Mouse (Mus musculus) small intestine, adult 2 months (tissue): ENCODE measurements around the gene Vps13d. TPM values are rescaled to one million over a fixed set of nuclear protein-coding genes. Genes with fewer than 3 reads are reported as not detected.

Source experiments
- H3K27ac ChIP-seq: fragments of 200-500 bp; 2 replicates; pipeline ENCODE4 v1.5.1; 2012; ENCODE audit warnings: low read depth, low read length, control low read depth, inconsistent platforms; ENCODE audit not compliant: insufficient read depth
- H3K27me3 ChIP-seq: fragments of 200-500 bp; 2 replicates; pipeline ENCODE4 v1.6.1; 2012; ENCODE audit warnings: mild to moderate bottlenecking, moderate library complexity, low read length, inconsistent platforms; ENCODE audit not compliant: control insufficient read depth, insufficient read depth
- H3K36me3 ChIP-seq: fragments of 200-500 bp; 2 replicates; pipeline ENCODE4 v1.6.1; 2012; ENCODE audit warnings: mild to moderate bottlenecking, low read length, control low read depth, inconsistent platforms; ENCODE audit not compliant: control insufficient read depth, insufficient read depth
- H3K4me1 ChIP-seq: fragments of 200-500 bp; 2 replicates; pipeline ENCODE4 v1.6.1; 2012; ENCODE audit warnings: low read length, inconsistent platforms, mixed read lengths; ENCODE audit not compliant: control insufficient read depth, insufficient read depth, insufficient read length
- H3K4me3 ChIP-seq: fragments of 200-500 bp; 2 replicates; pipeline ENCODE4 v1.5.1; 2012; ENCODE audit warnings: low read depth, mild to moderate bottlenecking, control low read depth, inconsistent platforms, low read length, moderate library complexity
- CTCF ChIP-seq: fragments of 200-500 bp; IDR thresholded peaks from 2 replicates; pipeline ENCODE4 v1.5.1; 2012; ENCODE audit warnings: low read depth, mild to moderate bottlenecking, control low read depth, inconsistent platforms, low read length, moderate library complexity, mixed read lengths; ENCODE audit not compliant: insufficient replicate concordance, insufficient read length; ENCODE audit errors: extremely low read depth
- POLR2A ChIP-seq: fragments of 200-500 bp; IDR thresholded peaks from 2 replicates; pipeline ENCODE4 v1.6.1; 2012; ENCODE audit warnings: low read depth, mild to moderate bottlenecking, control low read depth, inconsistent platforms, low read length, moderate library complexity
- WGBS: fragments of 180-500 bp; shearing (Covaris S2); methylation state at CpG from one replicate; pipeline ENCODE4 v1.1.7; 2018; 5-methylcytosine and 5-hydroxymethylcytosine counted together
- polyA plus RNA-seq: library from polyadenylated mRNA; depleted of rRNA; stranded (reverse); fragments of >200 nt; gene quantifications from 2 replicates; pipeline ENCODE4 v1.2.3, GENCODE M21; 2012

Gene Vps13d
- polyA plus RNA-seq, 1 experiment: 11.9 TPM

GRCm38 (mm10) chr4:145103617-145104016, 91.2 kb downstream of the Vps13d start:
- Histone ChIP-seq H3K27me3 (no peaks in the 10 kb centered on the region), H3K27ac (no peak overlapping the region), H3K4me1 (no peaks in the 10 kb centered on the region), H3K36me3 (peaks cover 69% of the 10 kb centered on the region), H3K4me3 (no peak overlapping the region)
- TF ChIP-seq CTCF (no peak), POLR2A (no peak)

DNA sequence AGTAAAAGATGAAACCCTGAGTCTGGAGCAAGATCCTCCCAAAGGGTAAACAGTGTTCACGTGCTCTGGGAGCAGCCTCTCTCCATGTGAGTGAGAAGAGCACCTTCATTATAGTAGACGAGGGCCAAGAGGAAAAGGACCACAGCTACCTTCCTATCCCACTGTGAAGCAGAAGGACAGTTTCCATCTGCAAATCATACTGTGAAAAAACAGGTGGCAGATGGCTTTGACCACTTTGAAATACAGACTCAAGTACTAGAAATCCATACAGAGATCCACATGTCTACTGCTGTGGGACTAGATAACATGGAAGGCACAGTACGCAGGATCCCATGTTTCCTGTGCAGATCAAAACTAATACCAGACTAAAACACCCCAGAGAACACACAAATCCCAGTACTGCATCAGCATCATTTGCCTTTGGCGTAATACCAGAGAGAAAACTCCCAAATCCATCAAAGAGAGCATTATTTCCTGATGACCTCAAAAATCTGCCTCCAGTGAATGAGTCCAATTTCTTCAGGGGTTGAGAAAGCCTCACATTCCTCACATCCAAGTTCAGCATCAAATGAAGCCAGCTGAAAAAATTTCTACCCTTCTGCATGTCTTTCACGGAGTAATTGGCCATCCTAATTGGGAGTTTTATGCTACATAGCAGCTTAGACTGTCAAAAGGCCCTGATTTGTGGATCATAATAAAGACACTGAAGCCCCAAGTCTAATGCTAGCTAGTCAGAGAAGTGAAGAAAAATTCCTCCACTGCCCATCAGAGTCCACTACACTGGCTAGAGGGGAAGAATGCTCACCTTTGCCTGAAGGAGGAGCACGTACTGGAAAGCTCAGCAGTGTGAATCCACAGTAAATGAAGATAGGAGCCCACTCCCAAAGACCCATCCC, 92.7 kb downstream of the Vps13d start:
- Histone ChIP-seq H3K4me3 (no peak overlapping the region), H3K27ac (no peak overlapping the region), H3K4me1 (no peaks in the 10 kb centered on the region), H3K36me3 (peaks cover 70% of the 10 kb centered on the region), H3K27me3 (no peaks in the 10 kb centered on the region)
- WGBS: 88% methylated on average over 6 of the region's 6 CpGs
- TF ChIP-seq CTCF (no peak), POLR2A (no peak)

- peaks cover 71% of the 10 kb centered on the region for H3K36me3 ChIP-seq
- H3K4me3 ChIP-seq: no peak overlapping the region
- 80% methylated on average over 6 of the region's 6 CpGs for WGBS
- TF ChIP-seq POLR2A: no peak
- TF ChIP-seq CTCF: no peak
- H3K27me3 ChIP-seq: no peaks in the 10 kb centered on the region
- H3K27ac ChIP-seq: no peak overlapping the region
- H3K4me1 ChIP-seq: no peaks in the 10 kb centered on the region
Observed at GRCm38 (mm10) chr4:145099853-145100252, 95.0 kb downstream of the Vps13d start.

DNA sequence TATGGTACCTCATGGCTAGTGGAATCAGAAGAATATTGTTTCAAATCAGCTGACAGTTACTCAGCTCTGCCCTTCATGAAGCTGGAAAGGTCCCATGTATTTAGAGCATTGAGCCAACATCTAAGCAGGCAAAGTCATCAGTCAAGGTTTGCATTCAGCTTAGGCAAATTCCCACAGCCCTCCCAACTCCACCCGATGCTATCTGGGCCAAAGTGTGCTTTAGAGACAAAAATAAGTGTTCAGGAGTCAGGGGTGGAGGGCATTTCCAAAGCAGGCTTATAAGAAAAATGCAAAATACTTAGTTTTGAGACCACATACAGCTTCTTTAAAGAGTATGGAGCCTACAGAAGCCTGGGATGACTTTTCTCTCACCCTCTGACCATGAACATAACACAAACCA, 95.5 kb downstream of the Vps13d start:
- Histone ChIP-seq H3K4me3 (no peak overlapping the region), H3K27me3 (no peaks in the 10 kb centered on the region), H3K27ac (no peak overlapping the region), H3K36me3 (peaks cover 71% of the 10 kb centered on the region), H3K4me1 (no peaks in the 10 kb centered on the region)
- 73% methylated on average over 1 of the region's 1 CpGs for WGBS
- TF ChIP-seq POLR2A (no peak), CTCF (no peak)

DNA sequence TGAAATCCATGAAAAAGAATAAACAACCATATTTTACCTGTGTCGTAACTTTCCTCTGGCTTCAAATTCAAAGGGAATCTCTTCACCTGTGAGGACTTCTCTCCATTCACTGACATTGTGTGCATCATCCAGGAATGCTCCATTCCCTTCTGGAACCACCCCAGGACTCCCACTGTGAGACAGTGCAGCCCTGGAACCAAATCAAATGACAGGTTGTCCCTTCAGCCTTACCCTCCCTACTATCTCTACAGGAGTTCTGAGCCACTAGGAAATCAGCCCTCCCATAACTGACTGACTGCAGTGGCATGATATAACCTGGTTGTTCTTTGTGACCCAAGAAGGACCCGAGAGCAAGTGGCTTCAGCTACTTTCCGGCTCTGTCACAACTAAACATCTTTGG, 96.8 kb downstream of the Vps13d start:
- no peak overlapping the region for H3K4me3 ChIP-seq
- H3K36me3 ChIP-seq: peaks cover 76% of the 10 kb centered on the region
- WGBS: 94% methylated on average over 3 of the region's 3 CpGs

DNA sequence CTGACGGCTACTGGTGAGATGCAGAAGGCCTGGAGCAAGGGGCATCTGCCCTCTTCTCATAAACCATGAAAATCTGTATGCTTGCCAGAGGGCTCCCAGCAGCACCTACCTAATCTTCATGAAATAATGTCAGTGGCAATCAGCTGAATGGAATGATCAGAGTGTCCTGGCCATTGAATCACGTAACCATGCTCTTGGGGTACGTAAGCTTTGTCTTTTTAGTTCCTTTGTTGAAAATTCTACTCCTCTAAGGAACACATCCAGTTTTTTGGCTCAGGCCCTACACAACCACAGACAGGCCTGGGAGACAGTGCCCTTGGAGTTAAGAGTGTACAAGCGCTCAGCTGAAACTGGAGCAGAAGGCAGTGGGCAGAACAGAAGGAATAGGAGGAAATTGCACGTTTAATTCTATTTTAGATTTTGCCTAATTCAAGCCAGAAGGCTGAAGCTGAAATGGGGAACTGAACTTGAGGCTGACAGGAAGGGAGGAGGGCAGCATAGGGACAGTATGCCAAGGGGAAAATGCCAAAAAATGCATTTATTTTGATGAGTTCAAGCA, 98.2 kb downstream of the Vps13d start:
- Histone ChIP-seq H3K27me3 (no peaks in the 10 kb centered on the region), H3K4me3 (no peak overlapping the region), H3K4me1 (no peaks in the 10 kb centered on the region), H3K36me3 (peaks cover 75% of the 10 kb centered on the region), H3K27ac (no peak overlapping the region; the same call in 1 of the 2 replicates)
- WGBS: 87% methylated on average over 5 of the region's 5 CpGs
- TF ChIP-seq CTCF (no peak), POLR2A (no peak)

More for the DNA sequence above, 96.8 kb downstream of the Vps13d start:
- H3K27ac ChIP-seq: no peak overlapping the region
- TF ChIP-seq CTCF (no peak), POLR2A (no peak)
- H3K4me1 ChIP-seq: no peaks in the 10 kb centered on the region
- H3K27me3 ChIP-seq: no peaks in the 10 kb centered on the region

DNA sequence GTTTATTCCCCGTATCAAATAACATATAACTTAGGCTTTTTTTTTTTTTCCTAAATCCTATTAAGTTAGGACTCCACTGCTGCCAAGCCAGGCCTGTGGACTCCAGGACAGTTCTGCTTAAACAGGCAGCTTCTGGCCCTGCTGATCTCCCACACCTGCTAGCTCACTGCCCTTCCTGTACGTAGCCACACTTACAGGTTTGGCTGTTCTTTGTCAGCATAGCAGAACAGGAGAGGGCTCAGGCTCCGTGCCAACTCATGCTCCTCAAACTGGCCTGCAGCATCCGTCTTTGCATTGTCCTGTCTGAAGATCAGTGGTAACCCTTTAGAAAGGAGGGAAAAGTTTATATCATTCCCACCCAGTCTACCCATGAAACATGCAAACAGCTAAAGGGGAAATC, 108.3 kb downstream of the Vps13d start:
- TF ChIP-seq CTCF (no peak), POLR2A (no peak)
- no peak overlapping the region for H3K27ac ChIP-seq
- peaks cover 80% of the 10 kb centered on the region for H3K36me3 ChIP-seq
- no peaks in the 10 kb centered on the region for H3K27me3 ChIP-seq
- no peaks in the 10 kb centered on the region for H3K4me1 ChIP-seq
- 75% methylated on average over 4 of the region's 4 CpGs for WGBS
- no peak overlapping the region for H3K4me3 ChIP-seq
